In genomic region chr9:51277834-51278498, GRCm38 (mm10) we compare ENCODE assay signal across 10 mouse cellular contexts. TPM values are rescaled to one million over a fixed set of nuclear protein-coding genes. Genes with fewer than 3 reads are reported as not detected.
DNase-seq lines count a peak whose midpoint lies in the region; ATAC-seq and TF ChIP-seq lines count a peak whose summit lies in the region.
"Had no signal": no experiment of that assay in that cellular context is flagged by ENCODE, and none has a peak within 500 bp of the region (broad histone marks: within the 10 kb centered on the region; RNA-seq: fewer than 3 reads in every experiment).

No protein-coding gene starts in this region.

- 20% methylated on average over 13 of the region's 13 CpGs for WGBS in lung, postnatal 0 days
- 23% methylated on average over 13 of the region's 13 CpGs for WGBS in forebrain, embryonic 13.5 days
- WGBS in liver, embryonic 12.5 days (ENCODE audit: insufficient replicate concordance): 27% methylated on average over 13 of the region's 13 CpGs
- 21% methylated on average over 13 of the region's 13 CpGs for WGBS in stomach, embryonic 15.5 days

- H3K36me3 ChIP-seq in lung, postnatal 0 days (ENCODE audit: insufficient read depth, low read length): no peaks in the 10 kb centered on the region
- H3K36me3 ChIP-seq in forebrain, embryonic 13.5 days (ENCODE audit: poor library complexity, severe bottlenecking): no peaks in the 10 kb centered on the region
- H3K36me3 ChIP-seq in liver, embryonic 12.5 days: no peaks in the 10 kb centered on the region
- H3K36me3 ChIP-seq in stomach, embryonic 15.5 days: no peaks in the 10 kb centered on the region

- ATAC-seq in lung, postnatal 0 days: peak; percentile 25; the same call in 1 of the 2 replicates
- no peak; the same call in 1 of the 2 replicates for ATAC-seq in forebrain, embryonic 13.5 days
- ATAC-seq in liver, embryonic 12.5 days: no peak
- 0 out of 2 replicates have a peak, but pooled peaks have one; percentile 2 for ATAC-seq in stomach, embryonic 15.5 days (ENCODE audit: insufficient read depth, low FRiP score, low read depth)

- peaks cover 16% of the 10 kb centered on the region; the same call in 1 of the 2 replicates for H3K4me1 ChIP-seq in lung, postnatal 0 days (ENCODE audit: insufficient read depth, low read depth, low read length)
- peaks cover 17% of the 10 kb centered on the region for H3K4me1 ChIP-seq in forebrain, embryonic 13.5 days
- H3K4me1 ChIP-seq in liver, embryonic 12.5 days: 0 out of 2 replicates have a peak, but pooled peaks cover 4% of the 10 kb centered on the region
- H3K4me1 ChIP-seq in stomach, embryonic 15.5 days: peaks cover 11% of the 10 kb centered on the region; the same call in 1 of the 2 replicates

- no peaks in the 10 kb centered on the region for H3K9me3 ChIP-seq in lung, postnatal 0 days (ENCODE audit: low read length)
- H3K9me3 ChIP-seq in forebrain, embryonic 13.5 days (replicated peaks): no peaks in the 10 kb centered on the region
- no peaks in the 10 kb centered on the region for H3K9me3 ChIP-seq in liver, embryonic 12.5 days (replicated peaks)
- H3K9me3 ChIP-seq in stomach, embryonic 15.5 days: no peaks in the 10 kb centered on the region

- H3K27me3 ChIP-seq in lung, postnatal 0 days (replicated peaks; ENCODE audit: insufficient read depth, low read length): no peaks in the 10 kb centered on the region
- H3K27me3 ChIP-seq in forebrain, embryonic 13.5 days: peaks cover 25% of the 10 kb centered on the region
- peaks cover 44% of the 10 kb centered on the region for H3K27me3 ChIP-seq in liver, embryonic 12.5 days (replicated peaks)
- H3K27me3 ChIP-seq in stomach, embryonic 15.5 days (replicated peaks): no peaks in the 10 kb centered on the region

- no peak for TF ChIP-seq CTCF in lung, postnatal 0 days (IDR thresholded peaks at IDR 0.05)

- H3K4me2 ChIP-seq in lung, postnatal 0 days (replicated peaks; ENCODE audit: low read depth, low read length): peak overlapping the region; percentile 85
- peak overlapping the region; percentile 88 for H3K4me2 ChIP-seq in forebrain, embryonic 13.5 days
- peak overlapping the region; percentile 72 for H3K4me2 ChIP-seq in liver, embryonic 12.5 days
- peak overlapping the region; percentile 74 for H3K4me2 ChIP-seq in stomach, embryonic 15.5 days

- peak overlapping the region; percentile 58 for H3K4me3 ChIP-seq in lung, postnatal 0 days (ENCODE audit: low read depth, low read length)
- peak overlapping the region; percentile 48 for H3K4me3 ChIP-seq in forebrain, embryonic 13.5 days
- H3K4me3 ChIP-seq in liver, embryonic 12.5 days: peak overlapping the region; percentile 47
- H3K4me3 ChIP-seq in stomach, embryonic 15.5 days (replicated peaks): peak overlapping the region; percentile 57

- peak; percentile 58 for DNase-seq in lung, postnatal 0 days (ENCODE audit: low spot score)
- no peak for DNase-seq in lung, postnatal 36 days
- no peak for DNase-seq in urinary bladder, postnatal 36 days (ENCODE audit: low spot score in 2 of 2)
- DNase-seq in spleen, postnatal 4 days (ENCODE audit: low spot score in 2 of 2): no peak
- no peak for DNase-seq in layer of hippocampus, adult 18-20 months (ENCODE audit: low spot score in 2 of 2)

- H3K27ac ChIP-seq in lung, postnatal 0 days (ENCODE audit: low read length): peak overlapping the region; percentile 83
- no peak overlapping the region for H3K27ac ChIP-seq in forebrain, embryonic 13.5 days
- no peak overlapping the region for H3K27ac ChIP-seq in liver, embryonic 12.5 days
- peak overlapping the region; percentile 71 for H3K27ac ChIP-seq in stomach, embryonic 15.5 days

- H3K9ac ChIP-seq in lung, postnatal 0 days (replicated peaks; ENCODE audit: low read depth): peak overlapping the region; percentile 59
- peak overlapping the region; percentile 66 for H3K9ac ChIP-seq in forebrain, embryonic 13.5 days
- H3K9ac ChIP-seq in liver, embryonic 12.5 days: no peak overlapping the region
- 0 out of 2 replicates have a peak overlapping the region, but pooled peaks have one; percentile 33 for H3K9ac ChIP-seq in stomach, embryonic 15.5 days

- TF ChIP-seq EP300 in lung, postnatal 0 days (IDR thresholded peaks at IDR 0.05): no peak

RNA-seq across cellular contexts. Expression of gene Colca2, which starts 0.4 kb away (rescaled TPM):
- polyA plus RNA-seq in lung, postnatal 0 days (2015; fragmentation: Nextera tagmentation; extraction: Ambion mirVana): 8.3 and 9.2 TPM in 2 replicates
- polyA plus RNA-seq in forebrain, embryonic 13.5 days (2015; fragmentation: Nextera tagmentation; extraction: Ambion mirVana): 0.70 and 0.97 TPM in 2 replicates
- polyA plus RNA-seq in liver, embryonic 12.5 days (2016; fragmentation: Nextera tagmentation; extraction: Ambion mirVana): 0.50 and 0.68 TPM in 2 replicates
- polyA plus RNA-seq in stomach, embryonic 15.5 days (2015; fragmentation: Nextera tagmentation; extraction: Ambion mirVana): 6.3 and 6.7 TPM in 2 replicates
- total RNA-seq in layer of hippocampus, adult 18-20 months (2021): 1 to 10 TPM; 1.1 to 1.3 TPM

RNA-seq across cellular contexts. Expression of gene 1810046K07Rik, which starts 50.8 kb away (rescaled TPM):
- polyA plus RNA-seq in lung, postnatal 0 days (2015; fragmentation: Nextera tagmentation; extraction: Ambion mirVana): 0.20 and 0.24 TPM in 2 replicates
- polyA plus RNA-seq in forebrain, embryonic 13.5 days (2015; fragmentation: Nextera tagmentation; extraction: Ambion mirVana): not detected in 2 replicates
- not detected in 2 replicates for polyA plus RNA-seq in liver, embryonic 12.5 days (2016; fragmentation: Nextera tagmentation; extraction: Ambion mirVana)
- 0.50 and 0.72 TPM in 2 replicates for polyA plus RNA-seq in stomach, embryonic 15.5 days (2015; fragmentation: Nextera tagmentation; extraction: Ambion mirVana)
- total RNA-seq in layer of hippocampus, adult 18-20 months (2021): not detected
- total RNA-seq: adrenal gland, postnatal 36 days; left cerebral cortex, postnatal 36 days had no signal

Comparison
In these comparisons a context has a peak if more than half of its experiments do, and no peak if none do; other contexts are left out.
1. ATAC-seq: peak in lung, postnatal 0 days (single experiment) and stomach, embryonic 15.5 days (single experiment); none in forebrain, embryonic 13.5 days (single experiment) and liver, embryonic 12.5 days (single experiment).
2. H3K27ac ChIP-seq: peak in lung, postnatal 0 days (single experiment) and stomach, embryonic 15.5 days (single experiment); none in forebrain, embryonic 13.5 days (single experiment) and liver, embryonic 12.5 days (single experiment).
3. Peak in every context shown above with its lines, with median percentiles within 50 percentile points of each other: H3K4me2 ChIP-seq and H3K4me3 ChIP-seq.